Mouse (Mus musculus) cerebellum, adult 8-10 months (tissue): ENCODE measurements around the gene Prkx.

Experiments used
- DNase-seq: peaks from one replicate; pipeline ENCODE4 v3.0.0; 2022

Prkx gene

GRCm38 (mm10) chrX:77796238-77796835 lies at the start of gene Prkx:
Gene Prkx (minus strand): TSS chrX:77796278.
- peak; percentile 54 for DNase-seq

DNA sequence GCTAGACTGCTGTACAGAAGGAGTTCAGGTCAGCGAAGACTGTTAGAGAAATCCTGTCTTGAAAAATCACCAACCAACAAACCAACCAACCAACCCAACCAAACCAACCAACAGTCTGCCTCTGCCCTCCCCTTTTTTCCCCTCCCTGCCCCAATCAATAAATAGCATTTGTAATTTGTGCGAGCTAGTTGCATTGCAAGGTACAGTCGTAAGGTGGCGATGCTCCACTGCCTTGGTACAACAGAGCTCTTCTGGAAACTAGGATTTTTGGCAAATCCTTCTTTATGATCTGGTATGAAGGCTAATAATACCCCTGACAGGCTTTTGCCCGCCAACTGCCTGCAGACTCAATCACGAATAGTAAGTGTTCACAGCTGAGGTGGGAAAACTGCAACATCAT lies 16.0 kb upstream of the Prkx start:
- no peak for DNase-seq

- DNase-seq: peak; percentile 68
These were observed 14.6 kb upstream of the Prkx start for GRCm38 (mm10) chrX:77810608-77811206.

GRCm38 (mm10) chrX:77808602-77809001 lies 12.5 kb upstream of the Prkx start:
- no peak for DNase-seq

GRCm38 (mm10) chrX:77802293-77802692 lies 6.2 kb upstream of the Prkx start:
- no peak for DNase-seq

DNA sequence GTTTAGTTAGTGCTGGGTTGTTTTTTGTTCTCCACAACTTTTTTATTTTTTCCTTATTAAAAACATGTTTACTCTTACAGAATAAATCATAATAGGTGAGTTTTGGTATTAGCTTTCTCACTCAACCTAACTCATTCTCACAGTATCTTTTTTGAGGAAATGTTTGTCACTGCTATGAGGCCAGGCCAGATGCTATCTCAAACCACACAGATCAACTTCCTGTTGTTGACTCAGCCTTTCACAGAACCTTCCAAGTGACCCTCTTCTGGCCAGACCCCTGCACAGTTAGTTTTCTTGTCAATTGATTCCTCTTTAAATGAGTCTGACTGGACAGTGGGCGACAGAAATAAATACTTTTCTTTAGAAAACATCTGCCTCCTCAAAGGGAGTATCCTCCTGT lies 5.5 kb upstream of the Prkx start:
- no peak for DNase-seq

DNA sequence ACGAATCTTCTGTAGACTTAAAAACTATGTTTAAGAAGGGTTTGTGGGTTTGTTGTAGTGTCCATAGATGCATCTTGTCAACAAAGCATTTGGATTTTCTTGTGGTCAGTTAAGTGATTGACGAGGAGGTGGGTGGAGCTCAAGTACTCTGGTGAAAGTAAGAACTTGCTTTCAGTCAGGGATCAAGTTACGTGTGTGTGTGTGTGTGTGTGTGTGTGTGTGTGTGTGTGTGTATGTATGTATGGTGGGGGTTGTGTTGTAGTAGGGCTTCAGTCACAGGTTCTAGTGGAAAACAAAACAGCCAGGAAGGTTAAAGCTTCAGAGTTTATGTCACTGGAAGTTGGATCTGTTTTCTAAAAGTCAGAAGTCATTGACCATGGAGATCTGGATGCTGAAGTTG lies 3.5 kb upstream of the Prkx start:
- DNase-seq: no peak

DNA sequence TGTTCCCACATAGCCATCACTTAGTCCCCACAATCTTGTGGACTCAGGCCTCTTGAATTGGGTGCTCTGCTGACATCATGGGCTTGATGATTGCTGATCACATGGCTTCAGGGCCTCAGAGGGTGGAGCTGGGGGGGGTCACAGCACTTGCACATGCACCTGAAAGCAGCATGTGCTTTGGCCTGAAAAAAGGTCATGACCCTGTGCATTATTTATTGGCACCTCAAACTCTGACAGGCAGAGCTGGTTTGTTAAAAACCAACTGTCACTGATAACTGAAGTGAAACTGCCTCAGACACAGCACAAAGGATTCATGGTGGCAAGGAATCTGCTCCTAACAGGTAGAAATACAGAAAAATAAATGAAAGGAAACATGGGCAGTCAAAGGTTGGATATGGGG lies 1.7 kb upstream of the Prkx start:
- no peak for DNase-seq

DNA sequence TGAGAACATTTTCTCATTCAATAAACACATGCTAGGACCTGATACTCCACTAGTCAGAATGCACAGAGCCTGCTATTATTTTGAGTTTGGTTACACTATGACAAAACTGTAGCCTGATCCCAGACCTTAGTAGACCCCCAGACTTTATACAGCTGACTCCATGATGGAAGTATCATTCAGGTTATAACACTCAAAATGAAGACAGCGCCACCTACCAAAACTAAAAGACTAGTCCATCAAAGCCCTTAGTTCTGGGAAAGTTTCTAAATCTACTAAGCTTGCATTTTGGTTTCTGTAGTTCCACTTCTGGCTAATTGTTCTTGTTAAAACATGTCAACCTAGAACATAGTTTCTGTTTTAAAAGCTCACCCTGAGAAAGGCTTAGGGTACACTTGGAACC lies 838 bp upstream of the Prkx start:
- DNase-seq: no peak

DNA sequence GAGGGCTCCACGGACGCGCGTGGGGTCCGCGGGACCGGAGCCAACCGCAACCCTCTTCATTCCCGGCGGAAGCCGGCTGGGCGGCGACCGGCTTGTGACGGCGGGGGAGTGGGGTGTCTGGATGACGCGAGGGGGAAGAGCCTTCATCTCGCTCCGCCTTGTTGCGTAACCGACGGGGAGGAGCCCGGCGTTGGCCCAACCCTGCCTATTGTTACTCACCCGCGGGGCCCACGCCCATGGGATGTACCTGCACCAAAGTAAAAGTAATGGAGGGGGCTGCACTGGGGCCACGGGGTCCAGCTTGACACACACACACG lies 262 bp downstream of the Prkx start:
- peak; percentile 81 for DNase-seq

- DNase-seq: peak; percentile 11
These were observed 868 bp downstream of the Prkx start for GRCm38 (mm10) chrX:77794962-77795857.

DNA sequence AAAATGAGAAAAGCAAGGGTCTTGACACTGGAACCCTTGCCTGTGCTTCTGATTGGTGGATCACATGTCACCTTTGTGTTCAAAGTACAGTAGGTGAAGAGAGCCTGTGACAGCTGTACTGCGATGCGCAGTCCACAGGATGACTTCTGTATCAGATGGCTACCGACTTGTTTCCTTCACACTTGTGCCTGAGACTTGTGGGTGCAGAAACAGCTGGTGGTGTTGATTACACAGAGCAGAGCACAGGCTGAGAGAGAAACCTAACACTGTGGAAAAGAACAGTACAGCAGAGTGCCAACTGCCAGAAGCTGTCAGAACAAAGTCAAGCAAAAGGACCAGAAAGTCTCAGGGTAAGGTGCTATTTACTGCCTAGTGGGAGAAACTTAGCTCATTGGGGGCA lies 7.4 kb downstream of the Prkx start:
- DNase-seq: no peak

DNA sequence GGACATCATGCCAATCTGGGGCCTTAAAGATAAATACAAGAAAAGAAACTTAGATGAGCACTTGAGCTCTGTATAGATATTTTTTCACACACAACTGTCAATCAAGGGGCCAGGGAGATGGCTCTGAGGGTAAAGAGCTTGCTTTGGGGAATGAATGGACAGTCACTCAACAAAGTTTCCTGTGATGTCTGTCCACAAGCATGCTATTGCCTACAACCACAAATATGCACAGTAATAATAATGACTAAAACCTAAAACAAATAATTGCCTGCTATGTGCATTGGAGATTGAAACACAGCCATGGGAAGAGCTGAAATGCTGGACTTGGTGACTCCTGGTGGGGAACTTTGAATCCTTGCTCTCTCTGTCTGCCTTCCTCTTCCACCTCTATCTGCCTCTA lies 9.7 kb downstream of the Prkx start:
- no peak for DNase-seq

DNA sequence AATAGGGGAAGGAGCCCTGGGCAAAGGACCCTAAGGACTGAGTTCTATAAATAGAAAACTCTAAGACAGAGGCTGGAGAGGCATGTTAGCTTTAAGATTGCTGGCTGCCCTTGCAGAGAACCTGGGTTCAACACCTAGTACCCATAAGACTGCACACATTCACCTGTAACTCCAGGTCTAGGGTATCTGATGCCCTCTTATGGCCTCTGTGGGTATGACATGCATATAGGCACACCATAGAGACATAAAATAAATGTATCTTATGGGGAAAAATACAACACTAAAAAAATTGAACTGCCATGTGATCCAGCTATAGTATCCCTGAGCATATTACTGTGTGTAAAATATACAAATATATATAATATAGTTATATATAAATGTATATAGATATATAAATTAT lies 18.3 kb downstream of the Prkx start:
- no peak for DNase-seq

DNA sequence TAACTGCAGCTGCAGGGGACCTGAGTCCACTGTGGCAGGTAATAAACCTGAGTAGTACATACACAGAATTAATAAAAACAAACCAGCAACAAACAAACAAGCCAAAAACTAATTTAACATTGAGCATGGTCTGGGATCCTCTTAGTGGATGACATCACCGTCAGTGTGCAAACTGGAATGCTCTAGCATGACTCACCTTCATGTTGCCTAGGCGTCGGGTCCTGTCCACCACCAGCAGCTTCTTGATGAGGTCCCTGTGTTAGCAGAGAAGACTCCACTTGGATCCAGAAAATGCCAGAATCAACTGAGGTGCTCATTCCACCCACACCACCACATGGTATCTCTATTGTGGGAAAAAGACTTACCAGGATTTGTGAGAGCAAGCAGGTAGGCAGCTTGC lies 30.9 kb downstream of the Prkx start:
- DNase-seq: no peak

DNA sequence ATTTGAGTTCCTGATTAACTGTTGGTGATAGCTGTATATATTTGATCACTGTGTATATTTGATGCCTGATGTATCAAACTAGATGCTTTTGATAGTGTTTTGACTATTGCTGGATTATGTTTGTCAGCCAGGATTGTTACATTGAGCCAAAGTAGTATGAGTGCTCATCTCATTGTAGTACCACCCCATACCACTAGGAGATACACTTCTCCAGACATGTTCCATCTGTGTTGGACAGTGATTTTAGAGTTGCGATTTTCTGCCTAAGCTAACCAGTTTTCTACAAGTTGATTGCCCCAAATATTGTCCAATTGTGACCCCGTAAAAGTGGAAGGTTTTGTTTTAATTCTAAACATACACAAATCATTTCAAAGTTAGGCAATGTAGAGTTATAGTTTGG lies 51.8 kb downstream of the Prkx start:
- no peak for DNase-seq

DNA sequence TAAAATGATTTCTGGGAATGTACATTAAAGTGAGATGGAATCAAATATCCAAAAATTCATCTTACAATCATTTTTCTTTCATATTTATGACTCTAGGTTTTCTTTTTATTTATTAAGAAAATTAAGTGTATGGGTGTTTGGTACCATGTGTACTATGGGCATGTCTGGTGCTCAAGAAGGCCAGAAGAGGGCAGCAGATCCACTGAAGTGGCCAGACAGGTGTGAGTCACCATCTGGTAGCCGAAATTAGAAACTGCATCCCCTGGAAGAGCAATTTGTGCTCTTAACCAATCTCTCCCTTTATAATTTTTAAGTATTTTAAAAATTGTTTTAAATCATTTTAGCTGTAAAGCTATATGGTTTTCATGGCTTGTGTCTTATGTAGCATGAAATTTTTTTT lies 54.7 kb downstream of the Prkx start:
- peak; percentile 3 for DNase-seq

GRCm38 (mm10) chrX:77733930-77734536 lies 62.0 kb downstream of the Prkx start:
- no peak for DNase-seq

DNA sequence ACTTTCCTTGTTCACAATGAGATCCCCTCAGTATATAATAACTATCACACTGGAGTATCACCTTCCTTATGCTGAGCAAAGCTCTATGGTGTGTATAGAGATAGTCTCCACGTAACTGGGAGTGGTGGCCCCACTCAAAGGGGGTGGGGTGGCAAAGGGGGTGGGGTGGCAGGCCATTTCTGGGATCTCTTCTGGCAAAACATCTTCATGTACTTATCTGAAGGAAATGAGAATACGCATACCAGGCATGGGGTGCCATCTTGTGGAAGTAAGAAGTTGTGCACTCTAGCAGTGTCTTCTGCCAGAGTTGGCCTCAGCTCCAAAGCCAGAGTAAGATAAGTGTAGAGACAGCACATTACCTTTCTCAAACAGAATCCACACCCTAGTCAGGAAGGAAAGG lies 75.8 kb downstream of the Prkx start:
- DNase-seq: peak; percentile 16
